Mouse (Mus musculus) C2C12 (cell line): ENCODE measurements around the gene Zfp580.

Experiments used
- CTCF ChIP-seq: IDR thresholded peaks from one replicate; pipeline ENCODE4 v1.5.1; 2011; ENCODE audit not compliant: control insufficient read depth, insufficient read depth, insufficient read length
- MAX ChIP-seq: IDR thresholded peaks from one replicate; pipeline ENCODE4 v1.6.1; 2011; ENCODE audit warnings: mild to moderate bottlenecking, control low read depth

- no peak for TF ChIP-seq CTCF
- TF ChIP-seq MAX: no peak
These were observed 23.6 kb downstream of the Zfp580 start for GRCm38 (mm10) chr7:5074984-5075383.
